14 mouse cellular contexts compared by ENCODE assay signal in genomic region chr7:114356381-114356780, GRCm38 (mm10). TPM values are rescaled to one million over a fixed set of nuclear protein-coding genes. Genes with fewer than 3 reads are reported as not detected.
DNase-seq lines count a peak whose midpoint lies in the region; ATAC-seq and TF ChIP-seq lines count a peak whose summit lies in the region.
"Had no signal": no experiment of that assay in that cellular context is flagged by ENCODE, and none has a peak within 500 bp of the region (broad histone marks: within the 10 kb centered on the region; RNA-seq: fewer than 3 reads in every experiment).

No protein-coding gene starts in this region.

- no peak overlapping the region for H3K9ac ChIP-seq in liver, adult 2 months (ENCODE audit: low read depth, low read length)
- no peak overlapping the region for H3K9ac ChIP-seq in liver, embryonic 12.5 days
- peak overlapping the region; percentile 43; the same call in 1 of the 2 replicates for H3K9ac ChIP-seq in CH12.LX (ENCODE audit: insufficient read depth, low read depth)
- H3K9ac ChIP-seq in kidney, embryonic 15.5 days, result no peak overlapping the region
- H3K9ac ChIP-seq: hindbrain, embryonic 13.5 days had no signal

- H3K27ac ChIP-seq in liver, adult 2 months (replicated peaks; ENCODE audit: insufficient read depth, low read depth, low read length), result peak overlapping the region; percentile 40; the same call in 1 of the 2 replicates
- no peak overlapping the region for H3K27ac ChIP-seq in liver, embryonic 12.5 days
- H3K27ac ChIP-seq in CH12.LX (ENCODE audit: insufficient read depth, low read depth), result peak overlapping the region; percentile 71
- no peak overlapping the region for H3K27ac ChIP-seq in kidney, embryonic 15.5 days
- H3K27ac ChIP-seq: heart, adult 2 months; hindbrain, embryonic 13.5 days had no signal

- no peak overlapping the region for H3K4me2 ChIP-seq in liver, embryonic 12.5 days
- peak overlapping the region; percentile 85 for H3K4me2 ChIP-seq in CH12.LX (ENCODE audit: insufficient read depth, low read depth, poor library complexity, severe bottlenecking)
- H3K4me2 ChIP-seq in kidney, embryonic 15.5 days, result no peak overlapping the region
- H3K4me2 ChIP-seq: hindbrain, embryonic 13.5 days had no signal

- no peaks in the 10 kb centered on the region for H3K27me3 ChIP-seq in liver, adult 2 months (ENCODE audit: control insufficient read depth, insufficient read depth, low read length)
- no peaks in the 10 kb centered on the region for H3K27me3 ChIP-seq in liver, embryonic 12.5 days (replicated peaks)
- no peaks in the 10 kb centered on the region for H3K27me3 ChIP-seq in CH12.LX (replicated peaks)
- H3K27me3 ChIP-seq in kidney, embryonic 15.5 days, result no peaks in the 10 kb centered on the region
- H3K27me3 ChIP-seq: hindbrain, embryonic 13.5 days had no signal

- 49% methylated on average over 2 of the region's 2 CpGs for WGBS in liver, adult 2 months
- 24% methylated on average over 2 of the region's 2 CpGs for WGBS in liver, embryonic 12.5 days (ENCODE audit: insufficient replicate concordance)
- 84% methylated on average over 2 of the region's 2 CpGs for WGBS in kidney, embryonic 15.5 days

- H3K9me3 ChIP-seq in liver, embryonic 12.5 days (replicated peaks), result no peaks in the 10 kb centered on the region
- H3K9me3 ChIP-seq in CH12.LX (replicated peaks; ENCODE audit: low read length), result no peaks in the 10 kb centered on the region
- no peaks in the 10 kb centered on the region for H3K9me3 ChIP-seq in kidney, embryonic 15.5 days (replicated peaks)
- H3K9me3 ChIP-seq: hindbrain, embryonic 13.5 days had no signal

- TF ChIP-seq CTCF in liver, adult 2 months (IDR thresholded peaks at IDR 0.05; ENCODE audit: low read depth, low read length), result no peak
- TF ChIP-seq CTCF in CH12.LX (conservative IDR thresholded peaks at IDR 0.05 in 1 of 2, IDR thresholded peaks at IDR 0.05 in 1 of 2; ENCODE audit: low read depth in 2 of 2, low read length in 2 of 2), result no peak

- in situ Hi-C loops in CH12.LX (cut with MboI; ENCODE audit: low pct_ligation_motif_present, low pct_unique_long_range_greater_than_20kb, low sequenced_read_pairs), result no loop called here

- peaks cover 4% of the 10 kb centered on the region for H3K4me1 ChIP-seq in liver, adult 2 months (ENCODE audit: control insufficient read depth, insufficient read depth, low read length)
- H3K4me1 ChIP-seq in liver, embryonic 12.5 days, result no peaks in the 10 kb centered on the region
- peaks cover 4 to 48% of the 10 kb centered on the region in 2 experiments; a peak in 2 of 4 replicates for H3K4me1 ChIP-seq in CH12.LX (ENCODE audit: control insufficient read depth in 1 of 2, insufficient read depth in 2 of 2)
- H3K4me1 ChIP-seq in kidney, embryonic 15.5 days, result no peaks in the 10 kb centered on the region
- H3K4me1 ChIP-seq: hindbrain, embryonic 13.5 days had no signal

- peak; percentile 98 for TF ChIP-seq EP300 in CH12.LX (IDR thresholded peaks at IDR 0.05; ENCODE audit: low read length)

- no peak overlapping the region for H3K4me3 ChIP-seq in liver, adult 2 months (ENCODE audit: insufficient read depth, low read depth, low read length)
- no peak overlapping the region for H3K4me3 ChIP-seq in liver, embryonic 12.5 days
- no peak overlapping the region for H3K4me3 ChIP-seq in CH12.LX (replicated peaks in 1 of 3; ENCODE audit: low read depth in 2 of 3, low read length in 2 of 3, poor library complexity in 1 of 3)
- H3K4me3 ChIP-seq in kidney, embryonic 15.5 days (replicated peaks), result no peak overlapping the region
- H3K4me3 ChIP-seq: heart, adult 2 months; hindbrain, embryonic 13.5 days had no signal

- peak; percentile 86 for DNase-seq in liver, adult 2 months (ENCODE audit: extremely low read depth, low read depth, low spot score)
- peak; percentile 89 for DNase-seq in CH12.LX (ENCODE audit: extremely low read depth)
- DNase-seq in gastrocnemius, postnatal 10 days, result no peak
- DNase-seq in adrenal gland, postnatal 25 days, result no peak
- DNase-seq: adrenal gland, adult 8-10 months; cerebellum, adult 11-12 months; kidney, postnatal 14 days had no signal

- dilution Hi-C loops in CH12.LX (cut with MboI; ENCODE audit: extremely low pct_ligation_motif_present, extremely low pct_unique_long_range_greater_than_20kb, low sequenced_read_pairs), result no loop called here

- no peaks in the 10 kb centered on the region for H3K79me2 ChIP-seq in liver, adult 2 months (ENCODE audit: control insufficient read depth, insufficient read depth, low read length)
- no peaks in the 10 kb centered on the region for H3K79me2 ChIP-seq in CH12.LX (replicated peaks; ENCODE audit: control insufficient read depth, extremely low read depth, insufficient read depth, poor library complexity, severe bottlenecking)

- peak; percentile 13; the same call in 1 of the 2 replicates for TF ChIP-seq RAD21 in CH12.LX (IDR thresholded peaks at IDR 0.05; ENCODE audit: low read depth, low read length)

- no peaks in the 10 kb centered on the region for H3K36me3 ChIP-seq in liver, adult 2 months (ENCODE audit: control insufficient read depth, insufficient read depth, low read length)
- no peaks in the 10 kb centered on the region for H3K36me3 ChIP-seq in liver, embryonic 12.5 days
- no peaks in the 10 kb centered on the region for H3K36me3 ChIP-seq in CH12.LX (replicated peaks in 1 of 2; ENCODE audit: control insufficient read depth in 1 of 2, insufficient read depth in 1 of 2, low read length in 1 of 2)
- H3K36me3 ChIP-seq in kidney, embryonic 15.5 days, result no peaks in the 10 kb centered on the region
- H3K36me3 ChIP-seq: hindbrain, embryonic 13.5 days had no signal

- ATAC-seq in liver, embryonic 12.5 days, result no peak
- peak; percentile 98 for ATAC-seq in common myeloid progenitor, adult 5-6 weeks (replicated peaks; ENCODE audit: low read depth, poor library complexity, severe bottlenecking)
- peak; percentile 95 for ATAC-seq in monocyte, adult 5-6 weeks (replicated peaks; ENCODE audit: insufficient number of reproducible peaks, low FRiP score, low TSS enrichment, poor library complexity, severe bottlenecking)
- ATAC-seq in kidney, embryonic 15.5 days (replicated peaks; ENCODE audit: low FRiP score), result no peak
- ATAC-seq: forebrain, embryonic 14.5 days had no signal

- TF ChIP-seq POLR2A in liver, adult 2 months (IDR thresholded peaks at IDR 0.05; ENCODE audit: extremely low read depth, insufficient read depth, low read length), result no peak
- TF ChIP-seq POLR2A in CH12.LX (IDR thresholded peaks at IDR 0.05; ENCODE audit: low read depth, low read length), result peak; percentile 29; the same call in 1 of the 2 replicates

TF ChIP-seq in CH12.LX, 34 proteins besides CTCF, POLR2A, EP300 and RAD21 (continues in another document):
- TF ChIP-seq RCOR1 (conservative IDR thresholded peaks at IDR 0.05; ENCODE audit: low read depth, low read length), result peak; percentile 95
- TF ChIP-seq CHD1 (IDR thresholded peaks at IDR 0.05; ENCODE audit: low read depth, low read length), result 0 out of 2 replicates have a peak, but pooled peaks have one; percentile 60
- no peak for TF ChIP-seq MXI1 (IDR thresholded peaks at IDR 0.05; ENCODE audit: low read depth, low read length)
- TF ChIP-seq ZMIZ1 (IDR thresholded peaks at IDR 0.05; ENCODE audit: low read depth, low read length), result no peak
- TF ChIP-seq TCF12 (IDR thresholded peaks at IDR 0.05; ENCODE audit: low read depth, low read length), result peak; percentile 92
- TF ChIP-seq UBTF (IDR thresholded peaks at IDR 0.05; ENCODE audit: low read depth, low read length), result no peak
- TF ChIP-seq TBP (conservative IDR thresholded peaks at IDR 0.05; ENCODE audit: low read depth, low read length), result no peak
- TF ChIP-seq BHLHE40 (IDR thresholded peaks at IDR 0.05; ENCODE audit: low read depth, low read length), result peak; percentile 77
- TF ChIP-seq HCFC1 (IDR thresholded peaks at IDR 0.05; ENCODE audit: low read depth, low read length), result peak; percentile 52; the same call in 1 of the 2 replicates
- peak; percentile 86; the same call in 1 of the 2 replicates for TF ChIP-seq SIN3A (IDR thresholded peaks at IDR 0.05; ENCODE audit: low read length)
- no peak for TF ChIP-seq ZC3H11A (IDR thresholded peaks at IDR 0.05; ENCODE audit: low read depth, low read length)
- TF ChIP-seq IRF4 (IDR thresholded peaks at IDR 0.05; ENCODE audit: low read depth, low read length), result peak; percentile 98
- TF ChIP-seq CHD2 (IDR thresholded peaks at IDR 0.05; ENCODE audit: low read length), result peak; percentile 80
- peak; percentile 95 for TF ChIP-seq ETS1 (conservative IDR thresholded peaks at IDR 0.05; ENCODE audit: low read depth, low read length)
- no peak for TF ChIP-seq NELFE (IDR thresholded peaks at IDR 0.05; ENCODE audit: low read depth, low read length)
- TF ChIP-seq MEF2A (IDR thresholded peaks at IDR 0.05; ENCODE audit: borderline replicate concordance, low read depth, low read length), result peak; percentile 86
- no peak for TF ChIP-seq USF1 (IDR thresholded peaks at IDR 0.05; ENCODE audit: low read depth, low read length)
- peak; percentile 95 for TF ChIP-seq JUND (conservative IDR thresholded peaks at IDR 0.05; ENCODE audit: low read depth, low read length)
- no peak for TF ChIP-seq E2F4 (IDR thresholded peaks at IDR 0.05; ENCODE audit: insufficient replicate concordance, low read depth, low read length)
- no peak for TF ChIP-seq USF2 (conservative IDR thresholded peaks at IDR 0.05; ENCODE audit: low read depth, low read length)
- TF ChIP-seq SMC3 (IDR thresholded peaks at IDR 0.05; ENCODE audit: low read depth, low read length), result peak; percentile 28
- no peak for TF ChIP-seq ZKSCAN1 (IDR thresholded peaks at IDR 0.05; ENCODE audit: borderline replicate concordance, low read depth, low read length)
- TF ChIP-seq MAX (IDR thresholded peaks at IDR 0.05; ENCODE audit: low read length), result peak; percentile 54; the same call in 1 of the 2 replicates
- TF ChIP-seq ZNF384 (IDR thresholded peaks at IDR 0.05; ENCODE audit: low read depth, low read length), result peak; percentile 43; the same call in 1 of the 2 replicates
- TF ChIP-seq PAX5 (IDR thresholded peaks at IDR 0.05; ENCODE audit: low read length), result no peak

RNA-seq across cellular contexts. Expression of gene Pde3b, which starts 58.7 kb away (rescaled TPM):
- 86.2 and 95.7 TPM in 2 replicates for total RNA-seq in liver, adult 2 months (2014; rRNA removed)
- polyA plus RNA-seq in liver, adult 2 months (2012; rRNA removed), result 15.5 and 16.2 TPM in 2 replicates
- polyA plus RNA-seq in liver, embryonic 12.5 days (2016; fragmentation: Nextera tagmentation; extraction: Ambion mirVana), result 5.1 and 5.2 TPM in 2 replicates
- total RNA-seq in CH12.LX (2012; rRNA removed) (24.1 and 26.0 TPM in 2 replicates), CH12.LX (2014; rRNA removed) (40.0 and 40.8 TPM in 2 replicates)
- polyA plus RNA-seq in CH12.LX (2012; ENCODE audit: insufficient read length, low read depth), result 14.1 and 17.9 TPM in 2 replicates
- 19.7 and 24.1 TPM in 2 replicates for total RNA-seq in common myeloid progenitor, adult 5-6 weeks (2017)
- 58.9 to 108 TPM (median 74.6 TPM) in 3 replicates for total RNA-seq in monocyte, adult 5-6 weeks (2017)
- 1 to 10 TPM; 7.1 to 8.6 TPM for total RNA-seq in gastrocnemius, postnatal 10 days (2021)
- polyA plus RNA-seq in kidney, embryonic 15.5 days (2015; fragmentation: Nextera tagmentation; extraction: Ambion mirVana), result 5.0 TPM in 2 replicates
- total RNA-seq in adrenal gland, postnatal 25 days (2021), result 22.9 and 33.1 TPM in 2 replicates

Comparison
In these comparisons a context has a peak if more than half of its experiments do, and no peak if none do; other contexts are left out.
1. H3K27ac ChIP-seq: peak in liver, adult 2 months (single experiment) and CH12.LX (single experiment); none in liver, embryonic 12.5 days (single experiment) and kidney, embryonic 15.5 days (single experiment).
2. DNase-seq: peak in liver, adult 2 months (single experiment) and CH12.LX (single experiment); none in gastrocnemius, postnatal 10 days (single experiment) and adrenal gland, postnatal 25 days (single experiment).
3. ATAC-seq: peak in common myeloid progenitor, adult 5-6 weeks (single experiment) and monocyte, adult 5-6 weeks (single experiment); none in liver, embryonic 12.5 days (single experiment) and kidney, embryonic 15.5 days (single experiment).